Mouse (Mus musculus) telencephalon, adult 2 months (tissue): ENCODE results near the gene Snx5.

ENCODE experiments used
- DNase-seq: peaks from one replicate; pipeline ENCODE4 v3.0.0-alpha.2; 2011; ENCODE audit warnings: low read depth, low spot score

The Snx5 gene

GRCm38 (mm10) chr2:144228521-144229346, 42.0 kb downstream of the Snx5 start:
- DNase-seq = no peak

DNA sequence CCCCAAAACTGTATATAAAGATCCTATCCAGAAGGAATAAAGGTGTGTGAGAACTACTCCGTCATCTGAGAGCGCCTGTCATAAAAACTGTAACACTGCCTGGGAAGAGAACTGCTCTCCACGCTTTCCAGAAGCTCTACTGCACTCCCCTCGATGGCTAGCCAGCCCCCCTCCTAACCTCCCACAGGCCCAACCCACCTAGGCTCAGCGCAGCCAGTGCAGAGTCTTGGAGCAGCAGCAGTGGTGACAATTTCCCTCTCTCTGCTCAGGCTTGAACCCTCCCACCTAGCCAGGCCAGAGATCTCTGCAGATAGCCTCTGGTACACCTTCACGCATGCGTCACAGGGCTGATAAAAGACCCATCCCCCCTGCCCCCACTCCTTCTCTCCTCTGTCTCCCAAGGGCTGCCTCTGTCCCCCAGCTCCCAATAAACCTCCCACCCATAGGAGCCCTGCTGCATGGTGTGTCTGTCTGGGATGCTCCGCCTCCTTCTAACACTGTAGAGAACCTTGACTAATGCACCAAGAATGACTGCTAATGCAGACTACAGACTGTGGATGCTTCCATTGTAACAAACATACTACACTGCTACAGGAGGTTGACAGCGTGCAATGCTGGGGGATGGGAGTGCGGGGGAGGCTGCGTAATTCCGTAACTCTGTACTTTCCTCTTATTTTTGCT, 43.7 kb downstream of the Snx5 start:
- DNase-seq = no peak

DNA sequence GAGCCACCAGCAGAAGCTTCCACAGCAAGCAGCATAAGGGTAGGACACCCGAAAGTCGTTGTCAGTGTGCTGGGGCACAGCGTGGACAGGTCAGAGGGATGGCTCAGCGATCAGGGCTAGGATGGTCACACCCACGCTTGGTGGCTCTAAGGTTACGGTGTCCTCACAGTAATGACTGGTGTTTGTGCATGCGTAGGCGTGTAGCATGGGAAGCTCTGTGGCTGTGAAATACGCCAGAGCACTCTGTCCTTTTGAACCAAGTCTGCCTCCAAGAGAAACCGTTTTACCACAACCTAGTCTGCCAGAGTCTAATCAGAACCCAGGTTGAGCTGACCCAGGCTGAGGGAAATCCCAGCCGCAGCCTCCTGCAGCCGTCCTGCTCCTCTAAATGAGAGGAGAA, 46.4 kb downstream of the Snx5 start:
- no peak for DNase-seq

- no peak for DNase-seq
Observed at GRCm38 (mm10) chr2:144215601-144216000, 55.1 kb downstream of the Snx5 start.

DNA sequence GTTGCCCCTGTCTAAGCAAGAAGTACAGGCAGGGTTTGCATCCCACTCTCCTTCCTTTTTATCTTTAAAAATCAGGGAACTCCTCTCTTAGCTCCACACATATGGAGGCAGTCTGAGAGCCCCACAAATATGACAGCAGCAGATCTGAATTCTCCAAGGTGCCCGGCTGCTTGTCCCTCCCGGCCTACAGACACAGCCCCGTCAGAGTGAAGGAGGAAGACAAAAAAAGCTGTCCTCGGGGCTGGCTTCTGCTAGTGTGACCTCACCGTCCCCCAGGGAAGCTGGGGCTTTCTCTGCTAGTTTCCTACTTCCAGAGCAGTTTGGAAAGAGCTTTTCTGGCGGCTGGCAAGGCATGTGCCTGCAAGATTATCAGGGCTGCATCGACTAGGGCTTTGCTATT, 55.5 kb downstream of the Snx5 start:
- no peak for DNase-seq

DNA sequence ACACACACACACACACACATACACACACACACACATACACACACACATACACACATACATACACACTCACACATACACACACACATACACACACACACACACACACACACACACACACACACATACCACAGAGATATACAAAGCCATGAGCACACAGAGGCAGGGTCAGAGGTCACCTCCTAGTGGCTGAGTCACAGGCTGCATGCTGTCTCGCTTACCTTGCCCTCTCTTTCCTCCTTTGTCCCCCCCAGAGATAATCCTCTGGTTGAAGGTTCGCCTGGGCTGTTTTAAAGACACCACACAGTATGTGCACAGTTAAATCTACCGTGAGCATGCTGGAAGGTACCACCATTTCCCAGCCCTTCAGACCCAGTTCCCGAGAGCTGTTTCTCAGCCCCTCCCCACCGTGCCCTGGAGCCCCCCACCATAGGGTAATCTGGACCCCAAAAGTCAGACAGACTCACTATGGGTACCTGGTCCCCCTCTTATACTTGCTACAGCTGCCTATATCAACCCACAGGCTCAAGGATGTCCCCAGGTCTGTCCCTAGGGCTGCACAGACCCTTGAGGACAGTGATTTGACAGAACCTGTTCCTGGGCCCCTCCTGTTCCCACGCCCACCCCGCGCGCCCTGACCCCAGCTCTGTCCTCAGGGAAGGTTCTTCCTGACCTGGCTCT, 56.1 kb downstream of the Snx5 start:
- DNase-seq = no peak

DNA sequence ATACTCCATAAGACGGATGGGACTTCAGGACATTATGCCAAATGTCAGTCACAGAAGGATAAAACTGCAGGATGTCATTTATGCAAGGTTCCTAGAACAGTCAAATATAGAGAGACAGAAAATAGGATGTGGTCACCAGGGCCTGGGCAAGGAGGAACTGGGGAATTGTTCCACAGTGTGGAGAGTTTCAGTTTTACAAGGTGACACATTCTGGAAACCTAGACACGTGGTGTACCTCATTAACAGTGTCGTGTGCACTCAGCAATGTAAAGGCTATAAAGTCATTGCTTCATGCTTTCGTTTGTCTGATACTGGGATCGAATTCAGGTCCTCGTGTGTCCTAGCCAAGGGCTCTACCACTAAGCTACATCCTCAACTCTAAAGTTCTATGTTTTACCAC, 56.9 kb downstream of the Snx5 start:
- DNase-seq = no peak

- DNase-seq = no peak
Observed at GRCm38 (mm10) chr2:144209425-144209824, 61.3 kb downstream of the Snx5 start.

DNA sequence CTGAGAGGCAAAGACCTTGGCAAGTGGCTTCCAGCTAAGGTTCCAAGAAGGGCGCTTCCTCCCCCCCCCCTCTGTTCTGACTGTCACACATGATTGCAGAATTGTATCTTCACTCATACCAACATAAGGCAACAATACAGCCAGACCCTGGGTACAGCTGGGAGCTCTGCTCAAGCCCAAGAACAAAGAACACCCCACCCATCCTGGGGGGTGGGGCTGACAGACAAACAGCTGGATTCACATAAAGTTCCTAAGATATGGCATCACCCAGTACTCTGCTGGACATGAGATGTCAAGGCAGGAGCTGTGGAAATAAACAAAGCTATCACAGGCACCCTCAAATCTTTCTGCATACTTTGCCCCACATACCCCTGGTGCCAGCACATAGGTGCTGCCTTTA, 63.3 kb downstream of the Snx5 start:
- DNase-seq = no peak

GRCm38 (mm10) chr2:144203001-144203400, 67.7 kb downstream of the Snx5 start:
- DNase-seq = no peak

DNA sequence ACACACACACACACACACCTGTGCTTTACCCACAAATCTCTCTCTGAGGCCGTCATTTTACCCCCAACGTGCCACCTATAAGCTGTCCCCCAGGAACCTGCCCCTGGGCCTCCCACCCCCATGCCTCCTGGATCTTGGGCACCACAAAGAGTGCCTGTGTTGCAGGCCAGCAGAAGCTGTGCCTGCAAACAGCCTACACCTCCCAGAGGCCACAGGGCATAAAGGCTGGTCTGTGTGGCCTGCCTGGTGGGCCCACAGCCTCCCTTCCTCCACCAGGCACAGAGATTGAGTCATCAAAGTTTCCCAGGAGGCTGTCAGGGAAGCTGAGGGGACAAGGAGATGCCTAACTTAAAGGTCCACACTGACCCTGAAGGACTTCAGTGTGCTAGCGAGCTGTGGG, 68.1 kb downstream of the Snx5 start:
- DNase-seq = no peak

- DNase-seq = no peak
Observed at GRCm38 (mm10) chr2:144202151-144202550, 68.6 kb downstream of the Snx5 start.
